Mouse (Mus musculus) forebrain, embryonic 15.5 days (tissue): ENCODE measurements at regions not wholly inside any gene's neighbourhood (a gene's known extent, or its start where the extent isn't known, plus 50 kb on each side); places are given as distances from the start of the nearest gene placed in this dataset.
A peak's percentile ranks its signal among the peaks of the same experiment; 100 is the strongest.

Source experiments
- ATAC-seq: fragments of 200-750 bp; cut with Nextera tagmentation; replicated peaks from 2 replicates; pipeline ENCODE4 v1.8.0; 2017; ENCODE audit warnings: mild to moderate bottlenecking, moderate TSS enrichment, moderate library complexity
- H3K27ac ChIP-seq: fragments of 300-500 bp; sonication (generic); replicated peaks from 2 replicates; pipeline ENCODE4 v1.5.1; 2015; ENCODE audit warnings: mild to moderate bottlenecking, inconsistent platforms
- H3K27me3 ChIP-seq: fragments of 300-500 bp; sonication (generic); 2 replicates; pipeline ENCODE4 v1.6.1; 2015; ENCODE audit warnings: inconsistent platforms
- H3K36me3 ChIP-seq: fragments of 300-500 bp; sonication (generic); 2 replicates; pipeline ENCODE4 v1.6.1; 2015; ENCODE audit warnings: mild to moderate bottlenecking, inconsistent platforms
- H3K4me1 ChIP-seq: fragments of 300-500 bp; sonication (generic); 2 replicates; pipeline ENCODE4 v1.6.1; 2015; ENCODE audit warnings: inconsistent platforms
- H3K4me2 ChIP-seq: fragments of 300-500 bp; sonication (generic); replicated peaks from 2 replicates; pipeline ENCODE4 v1.6.1; 2015; ENCODE audit warnings: mild to moderate bottlenecking, inconsistent platforms
- H3K4me3 ChIP-seq: fragments of 300-500 bp; sonication (generic); 2 replicates; pipeline ENCODE4 v1.5.1; 2015; ENCODE audit warnings: mild to moderate bottlenecking, inconsistent platforms
- H3K9ac ChIP-seq: fragments of 300-500 bp; sonication (generic); replicated peaks from 2 replicates; pipeline ENCODE4 v1.6.1; 2015; ENCODE audit warnings: mild to moderate bottlenecking, inconsistent platforms
- H3K9me3 ChIP-seq: fragments of 300-500 bp; sonication (generic); 2 replicates; pipeline ENCODE4 v1.6.1; 2016; ENCODE audit warnings: inconsistent platforms
- WGBS: fragments of 180-500 bp; shearing (Covaris S2); methylation state at CpG from one replicate; pipeline ENCODE4 v1.1.7; 2015; ENCODE audit warnings: mixed read lengths; 5-methylcytosine and 5-hydroxymethylcytosine counted together

DNA sequence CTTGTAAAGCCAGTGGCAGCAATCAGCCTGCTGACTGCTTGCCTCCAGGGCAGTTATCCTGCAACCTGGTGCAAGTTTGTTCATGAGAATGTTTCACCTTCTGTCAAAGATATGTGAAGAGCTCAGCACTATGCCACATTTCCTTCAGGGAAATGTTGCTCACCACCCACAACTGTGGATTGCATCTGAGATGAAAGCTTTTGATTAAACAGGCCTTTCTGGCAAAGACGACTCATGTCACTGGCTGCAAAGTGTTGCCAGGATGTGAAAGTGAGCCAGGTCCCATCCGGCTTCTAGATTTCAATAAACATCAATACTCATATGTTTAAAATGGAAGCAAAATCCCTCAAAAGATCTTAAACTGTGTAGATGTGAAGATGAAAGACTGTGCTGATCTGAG is 2121.0 kb downstream of the Gm37988 start:
- H3K4me3 ChIP-seq: no peak overlapping the region
- H3K9me3 ChIP-seq: no peaks in the 10 kb centered on the region
- H3K27ac ChIP-seq: no peak overlapping the region
- H3K9ac ChIP-seq: no peak overlapping the region
- no peak for ATAC-seq
- WGBS: 81% methylated on average over 2 of the region's 2 CpGs
- no peaks in the 10 kb centered on the region for H3K4me1 ChIP-seq
- no peaks in the 10 kb centered on the region for H3K36me3 ChIP-seq
- H3K4me2 ChIP-seq: no peak overlapping the region
- no peaks in the 10 kb centered on the region for H3K27me3 ChIP-seq

- ATAC-seq: no peak
- no peak overlapping the region for H3K9ac ChIP-seq
- H3K4me2 ChIP-seq: no peak overlapping the region
- H3K9me3 ChIP-seq: no peaks in the 10 kb centered on the region
- no peaks in the 10 kb centered on the region for H3K27me3 ChIP-seq
- no peak overlapping the region for H3K27ac ChIP-seq
- no peaks in the 10 kb centered on the region for H3K36me3 ChIP-seq
- H3K4me1 ChIP-seq: no peaks in the 10 kb centered on the region
- no peak overlapping the region for H3K4me3 ChIP-seq
- WGBS: 41% methylated on average over 1 of the region's 1 CpGs
Observed at GRCm38 (mm10) chr1:6931876-6932275, 2124.2 kb downstream of the Gm37988 start.

GRCm38 (mm10) chr1:6969838-6970237 is 2162.1 kb downstream of the Gm37988 start:
- no peaks in the 10 kb centered on the region for H3K4me1 ChIP-seq
- no peak overlapping the region for H3K9ac ChIP-seq
- H3K4me3 ChIP-seq: no peak overlapping the region
- WGBS: 83% methylated on average over 1 of the region's 1 CpGs
- H3K27me3 ChIP-seq: no peaks in the 10 kb centered on the region
- no peaks in the 10 kb centered on the region for H3K9me3 ChIP-seq
- no peak overlapping the region for H3K27ac ChIP-seq
- no peak overlapping the region for H3K4me2 ChIP-seq
- no peak for ATAC-seq
- H3K36me3 ChIP-seq: no peaks in the 10 kb centered on the region

DNA sequence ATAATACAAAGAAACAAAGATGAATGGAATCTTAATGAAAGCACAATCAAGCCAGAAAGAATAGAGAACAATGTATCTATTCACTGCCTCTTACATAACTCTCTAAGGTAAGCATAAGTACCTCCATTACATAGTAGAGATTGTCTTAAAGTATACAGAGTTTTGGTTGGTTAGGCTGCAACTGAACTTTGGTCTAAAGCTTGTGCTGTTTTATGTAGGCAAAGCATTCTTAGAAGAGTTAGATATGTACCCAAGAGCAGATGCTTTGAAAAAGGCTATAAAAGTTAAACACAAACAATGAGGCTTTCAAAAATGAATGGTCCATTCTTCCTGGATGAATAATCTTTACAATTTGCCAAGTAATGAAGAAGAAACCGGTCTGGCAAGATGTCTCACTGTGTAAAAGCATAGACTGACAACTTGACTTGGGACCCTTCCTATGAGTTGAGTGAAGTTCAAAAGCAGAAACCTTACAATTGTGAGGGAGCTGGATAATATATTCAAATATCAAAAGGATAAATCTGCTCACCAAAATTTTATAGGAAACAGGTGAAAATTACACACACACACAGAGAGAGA is 2166.1 kb downstream of the Gm37988 start:
- Histone ChIP-seq H3K4me1 (no peaks in the 10 kb centered on the region), H3K4me3 (no peak overlapping the region), H3K9me3 (no peaks in the 10 kb centered on the region), H3K36me3 (no peaks in the 10 kb centered on the region), H3K27me3 (no peaks in the 10 kb centered on the region), H3K9ac (no peak overlapping the region), H3K27ac (no peak overlapping the region), H3K4me2 (no peak overlapping the region)
- 30% methylated on average over 1 of the region's 1 CpGs for WGBS
- ATAC-seq: no peak

DNA sequence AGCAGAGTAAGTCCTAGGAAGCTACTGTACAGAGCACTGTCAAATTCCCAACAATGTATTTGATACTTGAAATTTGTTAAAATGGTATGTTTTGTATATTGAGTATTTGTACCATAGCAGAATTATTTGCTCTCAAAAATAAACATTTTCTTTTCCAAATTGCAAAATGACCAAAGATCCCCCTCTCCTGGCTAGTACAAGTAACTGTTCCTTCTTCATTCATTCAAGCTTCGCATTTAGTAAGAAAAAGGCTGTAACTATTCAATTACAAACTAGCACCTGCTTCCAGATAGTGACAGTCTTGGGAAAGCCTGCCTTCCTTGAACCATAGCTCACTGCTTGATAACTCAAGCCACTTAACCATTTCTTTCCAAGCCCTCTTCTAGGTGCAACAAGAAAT is 2171.9 kb downstream of the Gm37988 start:
- Histone ChIP-seq H3K27ac (no peak overlapping the region), H3K4me3 (no peak overlapping the region), H3K9ac (no peak overlapping the region), H3K4me1 (no peaks in the 10 kb centered on the region), H3K4me2 (no peak overlapping the region), H3K36me3 (no peaks in the 10 kb centered on the region), H3K9me3 (no peaks in the 10 kb centered on the region), H3K27me3 (no peaks in the 10 kb centered on the region)
- no peak for ATAC-seq
- 62% methylated on average over 1 of the region's 1 CpGs for WGBS

DNA sequence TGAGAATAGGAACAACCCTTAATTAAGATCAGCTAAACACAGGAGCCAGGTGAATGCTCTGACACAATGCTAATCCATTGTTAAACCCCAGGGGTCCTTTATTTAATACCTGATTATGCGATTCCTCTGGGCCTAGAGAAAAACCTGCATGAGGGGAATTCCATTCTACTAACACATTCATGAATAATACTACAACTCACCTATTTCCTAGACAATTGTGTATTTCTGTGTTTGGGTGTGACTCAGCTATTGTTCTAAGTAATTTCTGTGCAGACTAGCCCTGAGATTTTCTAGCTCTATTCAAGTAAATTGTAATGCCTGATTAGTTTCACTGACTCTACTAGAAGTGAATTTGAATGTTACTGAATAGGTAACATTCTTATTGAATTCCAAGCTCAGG is 2176.5 kb downstream of the Gm37988 start:
- 86% methylated on average over 1 of the region's 1 CpGs for WGBS
- Histone ChIP-seq H3K4me2 (no peak overlapping the region), H3K9ac (no peak overlapping the region), H3K27ac (no peak overlapping the region), H3K36me3 (no peaks in the 10 kb centered on the region), H3K4me3 (no peak overlapping the region), H3K4me1 (no peaks in the 10 kb centered on the region), H3K9me3 (no peaks in the 10 kb centered on the region), H3K27me3 (no peaks in the 10 kb centered on the region)
- ATAC-seq: no peak

- Histone ChIP-seq H3K27ac (no peak overlapping the region), H3K4me1 (no peaks in the 10 kb centered on the region), H3K4me2 (no peak overlapping the region), H3K27me3 (no peaks in the 10 kb centered on the region), H3K9me3 (no peaks in the 10 kb centered on the region), H3K9ac (no peak overlapping the region), H3K36me3 (no peaks in the 10 kb centered on the region), H3K4me3 (no peak overlapping the region)
- no peak for ATAC-seq
Observed at GRCm38 (mm10) chr1:6997611-6998010, 2189.9 kb downstream of the Gm37988 start.

- Histone ChIP-seq H3K27ac (no peak overlapping the region), H3K4me3 (no peak overlapping the region), H3K27me3 (no peaks in the 10 kb centered on the region), H3K4me1 (no peaks in the 10 kb centered on the region), H3K9ac (no peak overlapping the region), H3K36me3 (no peaks in the 10 kb centered on the region), H3K9me3 (no peaks in the 10 kb centered on the region), H3K4me2 (no peak overlapping the region)
- 0 out of 2 replicates have a peak, but pooled peaks have one; percentile 35 for ATAC-seq
- WGBS: 29% methylated on average over 1 of the region's 1 CpGs
Observed at GRCm38 (mm10) chr1:7010184-7010583, 2202.5 kb downstream of the Gm37988 start.
